Mouse (Mus musculus) myocyte (in vitro differentiated cells): ENCODE results near the gene Usp24. TPM values are rescaled to one million over a fixed set of nuclear protein-coding genes. Genes with fewer than 3 reads are reported as not detected.
A peak's percentile ranks its signal among the peaks of the same experiment; 100 is the strongest.

Source experiments
- H3K27me3 ChIP-seq: one replicate; pipeline ENCODE4 v1.6.1; 2011; ENCODE audit not compliant: control insufficient read depth, insufficient read depth, insufficient read length
- H3K36me3 ChIP-seq: one replicate; pipeline ENCODE4 v1.6.1; 2011; ENCODE audit not compliant: control insufficient read depth, insufficient read depth
- H3K4me2 ChIP-seq: one replicate; pipeline ENCODE4 v1.6.1; 2011; ENCODE audit warnings: low read depth, control low read depth
- H3K4me3 ChIP-seq: one replicate; pipeline ENCODE4 v1.5.1; 2011; ENCODE audit warnings: mild to moderate bottlenecking, control low read depth, moderate library complexity
- H3K79me2 ChIP-seq: one replicate; pipeline ENCODE4 v1.6.1; 2011; ENCODE audit not compliant: control insufficient read depth, insufficient read depth
- H3ac ChIP-seq: one replicate; pipeline ENCODE4 v1.6.1; 2011; ENCODE audit not compliant: control insufficient read depth, insufficient read length
- CEBPB ChIP-seq: IDR thresholded peaks from 2 replicates; pipeline ENCODE4 v1.6.1; 2011; ENCODE audit warnings: mild to moderate bottlenecking, moderate library complexity; ENCODE audit not compliant: poor library complexity, insufficient read depth, severe bottlenecking
- E2F4 ChIP-seq: IDR thresholded peaks from one replicate; pipeline ENCODE4 v1.6.1; 2011; ENCODE audit warnings: mild to moderate bottlenecking, control low read depth, moderate library complexity; ENCODE audit not compliant: insufficient read depth
- MAX ChIP-seq: IDR thresholded peaks from one replicate; pipeline ENCODE4 v1.6.1; 2011; ENCODE audit warnings: low read depth, mild to moderate bottlenecking, control low read depth
- MYOD1 ChIP-seq, 3 experiments: IDR thresholded peaks; one replicate each; pipeline ENCODE4 v1.6.1; 2011; ENCODE audit warnings: control low read depth in 2 of 3, low read depth in 2 of 3, mild to moderate bottlenecking in 2 of 3, moderate library complexity in 1 of 3; ENCODE audit not compliant: insufficient read length in 2 of 3, control insufficient read depth in 1 of 3
- MYOG ChIP-seq, 3 experiments: IDR thresholded peaks; one replicate each; pipeline ENCODE4 v1.6.1; 2011; ENCODE audit warnings: control low read depth in 2 of 3, low read depth in 2 of 3, mild to moderate bottlenecking in 2 of 3; ENCODE audit not compliant: insufficient read length in 2 of 3, control insufficient read depth in 1 of 3, insufficient read depth in 1 of 3
- POLR2A ChIP-seq: IDR thresholded peaks from one replicate; pipeline ENCODE4 v1.6.1; 2011; ENCODE audit warnings: low read depth, mild to moderate bottlenecking, control low read depth, moderate library complexity; ENCODE audit not compliant: insufficient read length
- POLR2AphosphoS2 ChIP-seq: IDR thresholded peaks from one replicate; pipeline ENCODE4 v1.6.1; 2011; ENCODE audit warnings: low read depth, control low read depth; ENCODE audit not compliant: insufficient read length
- REST ChIP-seq: IDR thresholded peaks from one replicate; pipeline ENCODE4 v1.6.1; 2011; ENCODE audit warnings: mild to moderate bottlenecking, control low read depth, moderate library complexity; ENCODE audit not compliant: insufficient read depth, insufficient read length
- SRF ChIP-seq: IDR thresholded peaks from one replicate; pipeline ENCODE4 v1.6.1; 2011; ENCODE audit warnings: low read depth; ENCODE audit not compliant: control insufficient read depth, insufficient read length
- TCF12 ChIP-seq: IDR thresholded peaks from one replicate; pipeline ENCODE4 v1.6.1; 2011; ENCODE audit warnings: mild to moderate bottlenecking, control low read depth; ENCODE audit not compliant: poor library complexity, insufficient read depth, severe bottlenecking
- TCF3 ChIP-seq: IDR thresholded peaks from one replicate; pipeline ENCODE4 v1.6.1; 2011; ENCODE audit warnings: low read depth, control low read depth; ENCODE audit not compliant: insufficient read length
- USF1 ChIP-seq: IDR thresholded peaks from one replicate; pipeline ENCODE4 v1.6.1; 2011; ENCODE audit warnings: low read depth, mild to moderate bottlenecking, control low read depth, moderate library complexity
- polyA plus RNA-seq: library from polyadenylated mRNA; unstranded; fragments of >200 nt; fragmentation: generic; extraction: Trizol; gene quantifications from one replicate; pipeline ENCODE4 v1.2.1, GENCODE M21; 2012; ENCODE audit warnings: missing spikeins

Gene Usp24
- polyA plus RNA-seq, 1 experiment, result 5.3 TPM

GRCm38 (mm10) chr4:106430431-106430830 is 114.4 kb downstream of the Usp24 start:
- H3K79me2 ChIP-seq, result no peaks in the 10 kb centered on the region
- H3K27me3 ChIP-seq, result no peaks in the 10 kb centered on the region
- no peak overlapping the region for H3ac ChIP-seq
- TF ChIP-seq MAX (no peak), TCF12 (no peak), USF1 (no peak)
- H3K4me3 ChIP-seq, result no peak overlapping the region
- peaks cover 55% of the 10 kb centered on the region for H3K36me3 ChIP-seq
- H3K4me2 ChIP-seq, result no peak overlapping the region

GRCm38 (mm10) chr4:106435426-106435825 is 119.4 kb downstream of the Usp24 start:
- TF ChIP-seq POLR2AphosphoS2 (no peak), MAX (no peak)
- Histone ChIP-seq H3K27me3 (no peaks in the 10 kb centered on the region), H3K36me3 (peaks cover 64% of the 10 kb centered on the region), H3K4me2 (no peak overlapping the region), H3K4me3 (no peak overlapping the region), H3ac (no peak overlapping the region), H3K79me2 (no peaks in the 10 kb centered on the region)

- Histone ChIP-seq H3K79me2 (no peaks in the 10 kb centered on the region), H3K27me3 (no peaks in the 10 kb centered on the region), H3K36me3 (peaks cover 60% of the 10 kb centered on the region), H3K4me2 (no peak overlapping the region), H3ac (no peak overlapping the region), H3K4me3 (no peak overlapping the region)
- TF ChIP-seq MYOG (IDR thresholded peaks at IDR 0.05; ENCODE audit: control insufficient read depth in 1 of 3, insufficient read depth in 1 of 3, insufficient read length in 2 of 3, low read depth in 2 of 3), result no peak
- TF ChIP-seq MYOD1 (IDR thresholded peaks at IDR 0.05; ENCODE audit: control insufficient read depth in 1 of 3, insufficient read length in 2 of 3, low read depth in 2 of 3), result no peak
- TF ChIP-seq USF1, result no peak
- no peak for TF ChIP-seq POLR2A
- TF ChIP-seq TCF3, result no peak
- no peak for TF ChIP-seq REST
- TF ChIP-seq SRF, result no peak
- TF ChIP-seq MAX, result no peak
- TF ChIP-seq TCF12, result no peak
- TF ChIP-seq CEBPB, result no peak
- TF ChIP-seq POLR2AphosphoS2, result no peak
- TF ChIP-seq E2F4, result no peak
Observed at GRCm38 (mm10) chr4:106436475-106436874, 120.5 kb downstream of the Usp24 start.

- H3K36me3 ChIP-seq, result peaks cover 53% of the 10 kb centered on the region
- no peak overlapping the region for H3K4me3 ChIP-seq
- no peak overlapping the region for H3ac ChIP-seq
- no peak overlapping the region for H3K4me2 ChIP-seq
- TF ChIP-seq CEBPB (no peak), MYOD1 (IDR thresholded peaks at IDR 0.05; ENCODE audit: control insufficient read depth in 1 of 3, insufficient read length in 2 of 3, low read depth in 2 of 3) (no peak), TCF12 (no peak), E2F4 (no peak), POLR2AphosphoS2 (no peak), REST (no peak), SRF (no peak), POLR2A (no peak), TCF3 (no peak)
- H3K79me2 ChIP-seq, result no peaks in the 10 kb centered on the region
- no peaks in the 10 kb centered on the region for H3K27me3 ChIP-seq
Observed at GRCm38 (mm10) chr4:106437207-106437606, 121.2 kb downstream of the Usp24 start.

- no peaks in the 10 kb centered on the region for H3K27me3 ChIP-seq
- no peak overlapping the region for H3K4me3 ChIP-seq
- H3K36me3 ChIP-seq, result peaks cover 49% of the 10 kb centered on the region
- H3K4me2 ChIP-seq, result no peak overlapping the region
- no peak overlapping the region for H3ac ChIP-seq
- TF ChIP-seq POLR2A (no peak), REST (no peak), SRF (no peak), CEBPB (no peak), MAX (no peak), MYOD1 (IDR thresholded peaks at IDR 0.05; ENCODE audit: control insufficient read depth in 1 of 3, insufficient read length in 2 of 3, low read depth in 2 of 3) (no peak), USF1 (no peak), MYOG (IDR thresholded peaks at IDR 0.05; ENCODE audit: control insufficient read depth in 1 of 3, insufficient read depth in 1 of 3, insufficient read length in 2 of 3, low read depth in 2 of 3) (no peak), TCF12 (no peak), E2F4 (no peak), TCF3 (no peak), POLR2AphosphoS2 (no peak)
- no peaks in the 10 kb centered on the region for H3K79me2 ChIP-seq
Observed at GRCm38 (mm10) chr4:106438763-106439162, 122.8 kb downstream of the Usp24 start.

GRCm38 (mm10) chr4:106443182-106443581 is 127.2 kb downstream of the Usp24 start:
- TF ChIP-seq TCF3, result no peak
- peak; percentile 60 for TF ChIP-seq POLR2AphosphoS2
- no peak overlapping the region for H3K4me3 ChIP-seq
- no peaks in the 10 kb centered on the region for H3K79me2 ChIP-seq
- peaks cover 12% of the 10 kb centered on the region for H3K36me3 ChIP-seq
- no peak overlapping the region for H3K4me2 ChIP-seq
- H3ac ChIP-seq, result no peak overlapping the region
- no peaks in the 10 kb centered on the region for H3K27me3 ChIP-seq
